Mouse (Mus musculus) neural tube, embryonic 14.5 days (tissue): ENCODE results near the gene Eepd1. TPM values are rescaled to one million over a fixed set of nuclear protein-coding genes. Genes with fewer than 3 reads are reported as not detected.

Experiments
- ATAC-seq: fragments of 200-750 bp; cut with Nextera tagmentation; 2 replicates; pipeline ENCODE4 v1.8.0; 2017; ENCODE audit warnings: low read depth, mild to moderate bottlenecking, moderate TSS enrichment, moderate library complexity
- H3K27ac ChIP-seq: fragments of 300-500 bp; sonication (generic); 2 replicates; pipeline ENCODE4 v1.5.1; 2014; ENCODE audit warnings: low read depth, mild to moderate bottlenecking, control low read depth, low read length, moderate library complexity, mixed read lengths
- H3K27me3 ChIP-seq: fragments of 300-500 bp; sonication (generic); 2 replicates; pipeline ENCODE4 v1.6.1; 2014; ENCODE audit warnings: low read length; ENCODE audit not compliant: control insufficient read depth, insufficient read depth
- H3K36me3 ChIP-seq: fragments of 300-500 bp; sonication (generic); 2 replicates; pipeline ENCODE4 v1.6.1; 2014; ENCODE audit warnings: low read length, mixed read lengths; ENCODE audit not compliant: control insufficient read depth, insufficient read depth
- H3K4me1 ChIP-seq: fragments of 300-500 bp; sonication (generic); 2 replicates; pipeline ENCODE4 v1.6.1; 2014; ENCODE audit warnings: low read length; ENCODE audit not compliant: control insufficient read depth, insufficient read depth
- H3K4me2 ChIP-seq: fragments of 300-500 bp; sonication (generic); 2 replicates; pipeline ENCODE4 v1.6.1; 2014; ENCODE audit warnings: mild to moderate bottlenecking, low read depth, low read length, control low read depth
- H3K4me3 ChIP-seq: fragments of 300-500 bp; sonication (generic); 2 replicates; pipeline ENCODE4 v1.5.1; 2014; ENCODE audit warnings: low read depth, low read length, control low read depth, mixed read lengths
- H3K9ac ChIP-seq: fragments of 300-500 bp; sonication (generic); replicated peaks from 2 replicates; pipeline ENCODE4 v1.6.1; 2014; ENCODE audit warnings: low read depth, mild to moderate bottlenecking, control low read depth, low read length, mixed read lengths
- H3K9me3 ChIP-seq: fragments of 300-500 bp; sonication (generic); 2 replicates; pipeline ENCODE4 v1.6.1; 2016; ENCODE audit warnings: low read length; ENCODE audit not compliant: control insufficient read depth
- WGBS: fragments of 180-500 bp; shearing (Covaris S2); extraction: QIAGEN DNeasy Blood & Tissue Kit; methylation state at CpG from one replicate; pipeline ENCODE4 v1.1.7; 2014; 5-methylcytosine and 5-hydroxymethylcytosine counted together
- polyA plus RNA-seq: library from polyadenylated mRNA; unstranded; fragments of >200 nt; fragmentation: Nextera tagmentation; extraction: Ambion mirVana; gene quantifications from 2 replicates; pipeline ENCODE4 v1.2.1, GENCODE M21; 2014

Gene Eepd1
- polyA plus RNA-seq, 1 experiment from 2014 or later = 11.0 TPM

DNA sequence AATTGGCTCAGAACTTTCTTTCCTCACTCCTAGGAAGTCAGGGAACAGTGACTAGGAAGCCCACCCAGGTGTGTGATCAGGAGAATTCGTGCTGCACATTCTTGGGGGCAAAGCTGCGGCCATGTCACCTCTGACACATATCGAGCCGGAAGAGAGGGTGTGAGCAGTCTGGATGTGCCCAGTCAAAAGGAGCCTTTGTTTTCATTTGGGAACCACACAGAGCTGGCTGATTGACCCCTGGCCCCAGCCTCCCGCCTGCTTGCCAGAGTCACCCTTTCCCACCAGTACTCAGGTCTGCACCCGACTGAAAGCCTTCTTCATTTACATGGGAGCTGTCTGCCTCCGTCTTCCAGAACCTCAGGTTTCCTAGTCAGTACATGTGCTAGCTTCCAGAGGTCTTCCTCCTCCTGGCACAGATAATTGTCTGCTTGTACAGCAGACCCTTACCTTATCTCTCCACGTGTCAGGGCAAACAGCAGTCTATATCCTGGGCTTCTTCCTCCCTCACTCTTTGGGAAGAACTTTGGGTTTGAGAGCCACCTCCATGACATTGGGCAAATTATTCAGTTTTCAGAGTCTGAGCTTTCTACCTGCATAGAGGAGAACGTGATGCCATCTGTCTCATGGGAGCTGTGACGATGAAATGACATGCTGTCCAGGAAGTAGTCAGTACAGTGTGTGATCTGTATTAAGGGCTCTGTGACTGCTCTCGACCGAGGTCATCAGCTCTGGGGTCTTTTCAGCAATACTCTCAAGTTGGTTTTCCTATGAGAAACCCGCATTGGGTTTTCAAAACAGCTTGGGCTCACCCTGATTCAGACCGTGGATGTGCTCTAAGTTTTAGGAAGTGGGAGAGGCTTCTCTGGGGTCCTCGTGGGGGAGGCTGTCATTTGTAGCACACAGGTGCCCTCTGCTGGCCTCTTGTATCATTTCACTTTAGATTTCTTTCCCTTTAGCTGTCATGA, 110.3 kb downstream of the Eepd1 start:
- Histone ChIP-seq H3K4me2 (no peak overlapping the region; the same call in 1 of the 2 replicates), H3K9ac (no peak overlapping the region), H3K4me3 (no peak overlapping the region), H3K27me3 (no peaks in the 10 kb centered on the region), H3K36me3 (no peaks in the 10 kb centered on the region), H3K27ac (no peak overlapping the region), H3K4me1 (no peaks in the 10 kb centered on the region), H3K9me3 (no peaks in the 10 kb centered on the region)
- ATAC-seq = peak; percentile 82
- 30% methylated on average over 15 of the region's 15 CpGs for WGBS

DNA sequence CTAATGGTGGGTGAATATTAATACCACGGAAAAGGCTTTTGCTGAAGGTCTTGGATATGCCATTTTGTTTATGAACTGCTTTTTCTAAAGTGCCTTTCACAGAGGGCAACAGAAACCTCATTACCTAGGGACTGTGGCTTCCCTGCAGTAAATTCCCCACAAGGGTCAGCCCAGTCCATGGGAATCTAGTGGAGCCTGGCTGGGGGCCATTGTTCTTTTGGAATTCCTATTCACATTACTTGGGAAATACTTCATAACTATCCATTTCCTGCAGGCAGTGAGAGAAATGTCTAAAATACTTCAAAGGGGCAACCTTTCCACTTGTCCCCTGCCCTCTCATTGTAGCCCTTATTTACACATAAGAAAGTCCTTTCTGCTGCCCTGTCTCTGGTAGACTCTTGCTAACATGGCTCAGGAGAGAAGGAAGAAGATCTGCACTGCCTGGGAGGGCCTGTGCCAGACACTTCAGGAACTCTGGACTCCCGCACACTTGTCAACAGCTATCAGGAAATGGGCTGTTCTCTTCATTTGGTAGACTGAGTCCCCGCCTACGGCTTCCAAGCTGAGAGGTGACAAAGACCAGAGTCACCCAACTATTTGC, 111.1 kb downstream of the Eepd1 start:
- 62% methylated on average over 4 of the region's 4 CpGs for WGBS
- H3K9me3 ChIP-seq = no peaks in the 10 kb centered on the region
- H3K9ac ChIP-seq = no peak overlapping the region
- H3K4me2 ChIP-seq = no peak overlapping the region
- no peak overlapping the region for H3K27ac ChIP-seq
- no peak overlapping the region for H3K4me3 ChIP-seq
- no peaks in the 10 kb centered on the region for H3K36me3 ChIP-seq
- ATAC-seq = no peak
- no peaks in the 10 kb centered on the region for H3K4me1 ChIP-seq
- H3K27me3 ChIP-seq = no peaks in the 10 kb centered on the region

DNA sequence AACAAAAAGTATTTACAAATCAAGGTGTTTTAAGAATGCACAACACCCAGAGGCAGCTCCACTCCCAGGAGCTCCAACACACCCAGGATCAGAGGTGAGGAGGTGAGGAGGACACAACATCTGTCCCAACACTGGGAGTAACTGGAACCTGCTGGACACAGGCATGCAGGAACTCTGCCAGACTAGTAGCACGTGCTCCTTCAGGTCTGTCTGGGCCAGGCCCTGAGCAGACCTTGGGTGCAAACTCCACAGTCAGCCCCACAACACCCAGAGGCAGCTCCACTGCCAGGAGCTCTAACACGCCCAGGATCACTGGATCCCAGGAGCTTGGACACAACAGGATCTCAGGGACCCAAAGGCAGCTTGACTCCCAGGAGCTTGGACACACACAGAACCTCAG, 143.4 kb downstream of the Eepd1 start:
- Histone ChIP-seq H3K9me3 (no peaks in the 10 kb centered on the region), H3K27ac (no peak overlapping the region), H3K9ac (no peak overlapping the region), H3K36me3 (no peaks in the 10 kb centered on the region), H3K4me1 (no peaks in the 10 kb centered on the region), H3K4me3 (no peak overlapping the region), H3K27me3 (no peaks in the 10 kb centered on the region), H3K4me2 (no peak overlapping the region)
- no peak for ATAC-seq
- WGBS = 85% methylated on average over 2 of the region's 2 CpGs

DNA sequence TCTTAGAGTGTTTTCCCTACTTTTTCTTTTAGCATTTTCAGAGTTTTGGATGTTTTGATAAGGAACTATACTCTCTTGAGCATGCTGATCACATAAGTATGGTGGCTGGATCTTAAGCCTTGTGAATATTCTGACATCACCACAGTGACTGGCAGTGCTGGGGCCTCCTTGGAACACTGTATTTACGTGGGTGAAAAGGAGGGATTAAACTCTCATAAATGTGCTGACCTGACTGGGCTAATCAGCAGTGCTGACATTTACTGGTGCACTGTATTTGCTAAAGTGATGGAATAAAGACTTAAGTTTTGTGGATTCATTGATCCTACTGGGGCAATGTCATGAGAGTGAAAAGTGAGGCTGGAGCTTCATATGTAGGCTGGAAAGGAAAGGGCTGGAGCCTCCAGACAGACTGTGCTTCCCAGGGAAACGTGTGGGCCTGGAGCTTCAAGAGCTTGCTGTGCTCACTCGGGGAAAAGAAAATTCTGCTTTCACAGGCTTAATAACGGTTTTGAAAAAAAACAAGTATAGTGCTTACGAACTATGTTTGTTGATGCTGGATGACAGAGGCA, 148.3 kb downstream of the Eepd1 start:
- Histone ChIP-seq H3K27ac (no peak overlapping the region), H3K9me3 (no peaks in the 10 kb centered on the region), H3K9ac (no peak overlapping the region), H3K4me3 (no peak overlapping the region), H3K4me2 (no peak overlapping the region), H3K27me3 (no peaks in the 10 kb centered on the region), H3K36me3 (no peaks in the 10 kb centered on the region), H3K4me1 (no peaks in the 10 kb centered on the region)
- WGBS = 75% methylated on average over 5 of the region's 5 CpGs
- ATAC-seq = no peak

Other genes with a start within 250 kb of the Eepd1 start
- gene Sept7, start 229.1 kb upstream of the Eepd1 start, polyA plus RNA-seq = 263 and 293 TPM in 2 replicates